Mouse (Mus musculus) cerebellum, adult 8-10 months (tissue): ENCODE measurements around the gene Scn9a.

Experiments used
- DNase-seq: peaks from one replicate; pipeline ENCODE4 v3.0.0; 2022

The Scn9a gene

DNA sequence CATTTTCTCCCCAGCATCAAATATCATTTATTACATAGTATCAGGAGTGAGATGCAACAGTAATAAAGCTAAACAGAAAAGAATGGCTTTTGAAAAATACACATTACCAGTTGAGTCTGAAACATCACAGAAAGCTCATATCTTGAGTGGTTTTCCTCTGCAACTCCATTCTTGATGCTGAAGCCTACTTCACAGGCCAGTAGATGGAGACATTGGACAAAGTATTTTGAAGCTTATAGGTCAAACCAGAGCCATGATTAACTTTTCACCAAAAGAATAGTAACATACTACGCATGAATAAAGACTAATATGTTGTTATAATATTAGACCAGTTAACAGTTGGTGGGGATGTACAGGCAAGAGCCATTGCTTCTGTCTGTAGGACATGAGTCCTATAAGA lies 172.3 kb downstream of the Scn9a start:
- DNase-seq: no peak

DNA sequence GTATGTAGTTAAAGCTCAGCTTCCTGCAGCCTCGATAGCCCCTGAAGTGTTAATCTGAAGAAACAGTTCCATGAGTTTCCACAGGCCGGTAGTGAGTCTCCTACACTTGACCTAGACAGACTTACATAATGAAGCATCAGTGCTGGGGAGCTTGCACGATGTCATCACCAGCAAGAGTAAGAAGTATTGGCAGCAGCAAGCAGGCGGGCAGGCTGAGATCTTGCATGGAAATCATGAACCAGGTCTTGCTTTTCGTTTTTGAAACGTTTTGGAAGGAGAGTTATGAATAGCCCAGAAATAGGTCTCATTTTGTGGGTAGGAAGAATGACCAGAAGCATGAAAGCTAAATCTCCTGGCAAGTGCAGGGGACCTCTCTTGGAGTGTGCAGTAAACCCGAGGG lies 194.1 kb downstream of the Scn9a start, which contains the start of gene Scn1a:
TSS of gene Scn1a (minus strand) at position 130 of the 400 bp plus-strand sequence.
- peak; percentile 73 for DNase-seq

DNA sequence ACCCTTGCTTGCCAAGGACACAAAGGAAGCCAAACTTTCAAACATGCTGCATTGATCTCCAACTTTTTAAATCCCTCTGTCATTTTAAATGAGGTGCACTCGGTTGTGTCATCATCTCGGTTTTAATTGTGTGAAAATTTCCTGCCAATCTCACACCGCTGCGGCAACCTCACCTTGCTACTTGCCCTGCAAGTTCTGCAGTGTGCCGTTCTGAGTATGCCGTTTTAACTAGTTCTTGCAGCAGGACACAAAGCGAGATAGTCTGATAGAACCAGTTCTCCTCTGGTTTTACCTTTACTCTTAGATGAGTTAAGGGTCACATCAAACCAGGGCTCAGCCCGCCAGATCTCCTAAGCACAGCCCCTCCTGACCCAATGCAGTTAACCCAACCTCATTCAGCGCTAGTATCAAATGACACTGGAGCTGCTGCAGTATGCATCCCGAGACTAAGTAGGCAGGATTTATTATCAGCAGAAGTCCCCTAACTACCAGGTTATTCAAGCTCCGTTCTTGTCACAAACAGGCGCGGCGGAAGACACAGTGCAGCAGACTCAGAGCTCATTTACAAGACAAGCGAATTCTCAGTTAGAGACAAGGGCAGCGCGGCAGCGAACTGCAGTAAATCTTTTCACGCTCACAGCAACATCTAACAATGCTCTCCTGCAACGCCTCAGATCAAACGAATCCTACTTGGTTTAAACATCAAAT lies 194.8 kb downstream of the Scn9a start:
- DNase-seq: peak; percentile 51

DNA sequence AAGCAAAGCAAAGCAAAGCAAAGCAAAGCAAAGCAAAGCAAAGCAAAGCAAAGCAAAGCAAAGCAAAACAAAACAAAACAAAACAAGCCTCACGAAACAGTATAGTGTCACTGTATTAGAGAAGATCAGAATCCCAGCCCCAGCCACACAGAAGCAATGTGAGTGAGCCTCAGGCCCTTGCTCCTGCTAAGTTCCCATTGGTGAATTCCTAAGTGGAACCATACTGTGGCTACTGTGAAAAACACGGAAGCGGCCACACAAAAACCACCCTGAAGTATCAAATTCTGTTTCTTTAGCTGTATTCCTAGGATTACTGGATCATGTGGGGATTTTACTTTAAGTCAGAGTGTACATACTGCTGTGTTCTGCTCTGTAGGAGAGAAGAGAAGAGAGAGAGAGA lies 198.5 kb downstream of the Scn9a start:
- DNase-seq: no peak
